Mouse (Mus musculus): ENCODE results near the gene Plch2. TPM values are rescaled to one million over a fixed set of nuclear protein-coding genes. Genes with fewer than 3 reads are reported as not detected.

Gene Plch2
- polyA plus RNA-seq, 1 experiment from 2014 or later, result 0.30 TPM

- no peak overlapping the region for H3K27ac ChIP-seq (ENCODE audit: low read depth, low read length)
- no peak overlapping the region for H3K9ac ChIP-seq (ENCODE audit: low read depth, low read length)
- no peaks in the 10 kb centered on the region for H3K9me3 ChIP-seq (replicated peaks; ENCODE audit: control insufficient read depth, low read length)
- 52% methylated on average over 14 of the region's 14 CpGs for WGBS (ENCODE audit: insufficient replicate concordance)
- no peak overlapping the region for H3K4me3 ChIP-seq (ENCODE audit: low read depth, low read length)
- H3K4me2 ChIP-seq, result no peak overlapping the region
- H3K4me1 ChIP-seq (ENCODE audit: control insufficient read depth, insufficient read depth, low read length), result peaks cover 5% of the 10 kb centered on the region; the same call in 1 of the 2 replicates
- ATAC-seq (replicated peaks; ENCODE audit: insufficient number of reproducible peaks, low FRiP score, low TSS enrichment), result no peak
- H3K27me3 ChIP-seq (ENCODE audit: control insufficient read depth, insufficient read depth, low read length), result peaks cover 50% of the 10 kb centered on the region
- H3K36me3 ChIP-seq (ENCODE audit: control insufficient read depth, insufficient read depth, low read length), result no peaks in the 10 kb centered on the region
Observed at GRCm38 (mm10) chr4:154948066-154948939, 108.3 kb downstream of the Plch2 start.

GRCm38 (mm10) chr4:154946319-154946718 is 110.3 kb downstream of the Plch2 start:
- Histone ChIP-seq H3K9ac (ENCODE audit: low read depth, low read length) (0 out of 2 replicates have a peak overlapping the region, but pooled peaks have one; percentile 34), H3K4me1 (ENCODE audit: control insufficient read depth, insufficient read depth, low read length) (peaks cover 5% of the 10 kb centered on the region; the same call in 1 of the 2 replicates), H3K36me3 (ENCODE audit: control insufficient read depth, insufficient read depth, low read length) (no peaks in the 10 kb centered on the region), H3K4me3 (ENCODE audit: low read depth, low read length) (peak overlapping the region; percentile 27; the same call in 1 of the 2 replicates), H3K9me3 (replicated peaks; ENCODE audit: control insufficient read depth, low read length) (no peaks in the 10 kb centered on the region), H3K4me2 (peak overlapping the region; percentile 60), H3K27me3 (ENCODE audit: control insufficient read depth, insufficient read depth, low read length) (peaks cover 30% of the 10 kb centered on the region), H3K27ac (ENCODE audit: low read depth, low read length) (no peak overlapping the region)
- WGBS (ENCODE audit: insufficient replicate concordance), result 3% methylated on average over 8 of the region's 8 CpGs
- ATAC-seq (replicated peaks; ENCODE audit: insufficient number of reproducible peaks, low FRiP score, low TSS enrichment), result peak; percentile 70

- ATAC-seq (replicated peaks; ENCODE audit: insufficient number of reproducible peaks, low FRiP score, low TSS enrichment), result peak; percentile 67
- H3K27ac ChIP-seq (ENCODE audit: low read depth, low read length), result no peak overlapping the region
- H3K9ac ChIP-seq (ENCODE audit: low read depth, low read length), result no peak overlapping the region
- no peak overlapping the region for H3K4me2 ChIP-seq
- H3K4me1 ChIP-seq (ENCODE audit: control insufficient read depth, insufficient read depth, low read length), result peaks cover 5% of the 10 kb centered on the region; the same call in 1 of the 2 replicates
- peaks cover 12% of the 10 kb centered on the region for H3K27me3 ChIP-seq (ENCODE audit: control insufficient read depth, insufficient read depth, low read length)
- whole genome bisulfite sequencing (ENCODE audit: insufficient replicate concordance), result 21% methylated on average over 2 of the region's 2 CpGs
- no peak overlapping the region for H3K4me3 ChIP-seq (ENCODE audit: low read depth, low read length)
- H3K9me3 ChIP-seq (replicated peaks; ENCODE audit: control insufficient read depth, low read length), result no peaks in the 10 kb centered on the region
- H3K36me3 ChIP-seq (ENCODE audit: control insufficient read depth, insufficient read depth, low read length), result no peaks in the 10 kb centered on the region
Observed at GRCm38 (mm10) chr4:154944121-154944590, 112.4 kb downstream of the Plch2 start.

- 77% methylated on average over 6 of the region's 6 CpGs for WGBS (ENCODE audit: insufficient replicate concordance)
- ATAC-seq (replicated peaks; ENCODE audit: insufficient number of reproducible peaks, low FRiP score, low TSS enrichment), result no peak
- H3K9ac ChIP-seq (ENCODE audit: low read depth, low read length), result no peak overlapping the region
- H3K36me3 ChIP-seq (ENCODE audit: control insufficient read depth, insufficient read depth, low read length), result no peaks in the 10 kb centered on the region
- H3K27me3 ChIP-seq (ENCODE audit: control insufficient read depth, insufficient read depth, low read length), result peaks cover 5% of the 10 kb centered on the region
- no peak overlapping the region for H3K27ac ChIP-seq (ENCODE audit: low read depth, low read length)
- no peaks in the 10 kb centered on the region for H3K9me3 ChIP-seq (replicated peaks; ENCODE audit: control insufficient read depth, low read length)
- H3K4me3 ChIP-seq (ENCODE audit: low read depth, low read length), result no peak overlapping the region
- no peak overlapping the region for H3K4me2 ChIP-seq
- H3K4me1 ChIP-seq (ENCODE audit: control insufficient read depth, insufficient read depth, low read length), result peaks cover 5% of the 10 kb centered on the region; the same call in 1 of the 2 replicates
Observed at GRCm38 (mm10) chr4:154943323-154944039, 113.1 kb downstream of the Plch2 start.

GRCm38 (mm10) chr4:154942632-154943322 is 113.8 kb downstream of the Plch2 start:
- Histone ChIP-seq H3K9me3 (replicated peaks; ENCODE audit: control insufficient read depth, low read length) (no peaks in the 10 kb centered on the region), H3K4me1 (ENCODE audit: control insufficient read depth, insufficient read depth, low read length) (peaks cover 5% of the 10 kb centered on the region; the same call in 1 of the 2 replicates), H3K27me3 (ENCODE audit: control insufficient read depth, insufficient read depth, low read length) (no peaks in the 10 kb centered on the region), H3K36me3 (ENCODE audit: control insufficient read depth, insufficient read depth, low read length) (no peaks in the 10 kb centered on the region), H3K27ac (ENCODE audit: low read depth, low read length) (no peak overlapping the region), H3K9ac (ENCODE audit: low read depth, low read length) (no peak overlapping the region), H3K4me2 (no peak overlapping the region), H3K4me3 (ENCODE audit: low read depth, low read length) (no peak overlapping the region)
- WGBS (ENCODE audit: insufficient replicate concordance), result 75% methylated on average over 10 of the region's 10 CpGs
- no peak for ATAC-seq (replicated peaks; ENCODE audit: insufficient number of reproducible peaks, low FRiP score, low TSS enrichment)

GRCm38 (mm10) chr4:154941831-154942230 is 114.8 kb downstream of the Plch2 start:
- WGBS (ENCODE audit: insufficient replicate concordance), result 76% methylated on average over 5 of the region's 5 CpGs
- ATAC-seq (replicated peaks; ENCODE audit: insufficient number of reproducible peaks, low FRiP score, low TSS enrichment), result no peak

GRCm38 (mm10) chr4:154940156-154940555 is 116.4 kb downstream of the Plch2 start:
- Histone ChIP-seq H3K4me1 (ENCODE audit: control insufficient read depth, insufficient read depth, low read length) (no peaks in the 10 kb centered on the region), H3K36me3 (ENCODE audit: control insufficient read depth, insufficient read depth, low read length) (no peaks in the 10 kb centered on the region), H3K27ac (ENCODE audit: low read depth, low read length) (no peak overlapping the region), H3K27me3 (ENCODE audit: control insufficient read depth, insufficient read depth, low read length) (no peaks in the 10 kb centered on the region), H3K9me3 (replicated peaks; ENCODE audit: control insufficient read depth, low read length) (no peaks in the 10 kb centered on the region), H3K4me3 (ENCODE audit: low read depth, low read length) (no peak overlapping the region), H3K9ac (ENCODE audit: low read depth, low read length) (no peak overlapping the region), H3K4me2 (no peak overlapping the region)
- no peak for ATAC-seq (replicated peaks; ENCODE audit: insufficient number of reproducible peaks, low FRiP score, low TSS enrichment)
- WGBS (ENCODE audit: insufficient replicate concordance), result 88% methylated on average over 2 of the region's 2 CpGs

More at GRCm38 (mm10) chr4:154941831-154942230, 114.8 kb downstream of the Plch2 start:
- H3K9me3 ChIP-seq (replicated peaks; ENCODE audit: control insufficient read depth, low read length), result no peaks in the 10 kb centered on the region
- no peak overlapping the region for H3K27ac ChIP-seq (ENCODE audit: low read depth, low read length)
- H3K9ac ChIP-seq (ENCODE audit: low read depth, low read length), result no peak overlapping the region
- no peak overlapping the region for H3K4me2 ChIP-seq
- H3K4me1 ChIP-seq (ENCODE audit: control insufficient read depth, insufficient read depth, low read length), result peaks cover 5% of the 10 kb centered on the region; the same call in 1 of the 2 replicates
- H3K4me3 ChIP-seq (ENCODE audit: low read depth, low read length), result no peak overlapping the region
- no peaks in the 10 kb centered on the region for H3K27me3 ChIP-seq (ENCODE audit: control insufficient read depth, insufficient read depth, low read length)
- H3K36me3 ChIP-seq (ENCODE audit: control insufficient read depth, insufficient read depth, low read length), result no peaks in the 10 kb centered on the region

- Histone ChIP-seq H3K27ac (ENCODE audit: low read depth, low read length) (no peak overlapping the region), H3K4me3 (ENCODE audit: low read depth, low read length) (no peak overlapping the region), H3K9ac (ENCODE audit: low read depth, low read length) (no peak overlapping the region; the same call in 1 of the 2 replicates), H3K9me3 (replicated peaks; ENCODE audit: control insufficient read depth, low read length) (no peaks in the 10 kb centered on the region), H3K36me3 (ENCODE audit: control insufficient read depth, insufficient read depth, low read length) (no peaks in the 10 kb centered on the region), H3K4me1 (ENCODE audit: control insufficient read depth, insufficient read depth, low read length) (no peaks in the 10 kb centered on the region), H3K4me2 (no peak overlapping the region), H3K27me3 (ENCODE audit: control insufficient read depth, insufficient read depth, low read length) (no peaks in the 10 kb centered on the region)
- no peak for ATAC-seq (replicated peaks; ENCODE audit: insufficient number of reproducible peaks, low FRiP score, low TSS enrichment)
- WGBS (ENCODE audit: insufficient replicate concordance), result 73% methylated on average over 1 of the region's 1 CpGs
Observed at GRCm38 (mm10) chr4:154937746-154938145, 118.8 kb downstream of the Plch2 start.

Data from heart, embryonic 11.5 days (tissue).